ENCODE assay signal across 8 mouse cellular contexts in genomic region chr2:180952731-180953171, GRCm38 (mm10). TPM values are rescaled to one million over a fixed set of nuclear protein-coding genes. Genes with fewer than 3 reads are reported as not detected.
DNase-seq lines count a peak whose midpoint lies in the region; ATAC-seq and TF ChIP-seq lines count a peak whose summit lies in the region.

No protein-coding gene starts in this region.

- no peak for DNase-seq in kidney, adult 9 months
- DNase-seq in cerebellum, adult 9-11 months, result peak; percentile 50
- peak; percentile 56 for DNase-seq in forebrain, postnatal 0 days
- DNase-seq in mesoderm, embryonic 11.5 days (ENCODE audit: low read depth, low spot score), result peak; percentile 54
- DNase-seq in thymus, adult 2 months, result no peak
- DNase-seq in urinary bladder, adult 18-20 months (ENCODE audit: low spot score in 2 of 2), result no peak

- ATAC-seq in kidney, embryonic 14.5 days (ENCODE audit: low FRiP score, low TSS enrichment), result no peak
- peak; percentile 61 for ATAC-seq in forebrain, postnatal 0 days
- ATAC-seq in monocyte, adult 5-6 weeks (replicated peaks; ENCODE audit: insufficient number of reproducible peaks, low FRiP score, low TSS enrichment, poor library complexity, severe bottlenecking), result no peak

- peak overlapping the region; percentile 5; the same call in 1 of the 2 replicates for H3K9ac ChIP-seq in kidney, embryonic 14.5 days (ENCODE audit: low read depth, low read length)
- H3K9ac ChIP-seq in forebrain, postnatal 0 days, result 0 out of 2 replicates have a peak overlapping the region, but pooled peaks have one; percentile 82

- no peak for TF ChIP-seq POLR2A in thymus, adult 2 months (IDR thresholded peaks at IDR 0.05; ENCODE audit: control insufficient read depth, extremely low read depth, insufficient read depth, low read length, poor library complexity)

- H3K36me3 ChIP-seq in kidney, embryonic 14.5 days (ENCODE audit: control insufficient read depth, insufficient read depth, low read length), result no peaks in the 10 kb centered on the region
- no peaks in the 10 kb centered on the region for H3K36me3 ChIP-seq in forebrain, postnatal 0 days (ENCODE audit: insufficient read depth)
- H3K36me3 ChIP-seq in thymus, adult 2 months (ENCODE audit: control insufficient read depth, insufficient read depth, low read length), result no peaks in the 10 kb centered on the region

- H3K4me1 ChIP-seq in kidney, embryonic 14.5 days (ENCODE audit: control insufficient read depth, insufficient read depth, low read length), result peaks cover 13% of the 10 kb centered on the region
- H3K4me1 ChIP-seq in forebrain, postnatal 0 days (ENCODE audit: insufficient read depth), result peaks cover 17% of the 10 kb centered on the region; the same call in 1 of the 2 replicates
- no peaks in the 10 kb centered on the region for H3K4me1 ChIP-seq in thymus, adult 2 months (replicated peaks; ENCODE audit: control insufficient read depth, insufficient read depth, low read length)

- peak overlapping the region; percentile 31 for H3K27ac ChIP-seq in kidney, embryonic 14.5 days (ENCODE audit: low read depth, low read length)
- H3K27ac ChIP-seq in forebrain, postnatal 0 days (ENCODE audit: low read depth, low read length), result peak overlapping the region; percentile 83
- H3K27ac ChIP-seq in thymus, adult 2 months (ENCODE audit: control insufficient read depth, insufficient read depth, low read length), result no peak overlapping the region

- TF ChIP-seq CTCF in forebrain, postnatal 0 days (IDR thresholded peaks at IDR 0.05; ENCODE audit: low read depth), result no peak
- TF ChIP-seq CTCF in thymus, adult 2 months (IDR thresholded peaks at IDR 0.05; ENCODE audit: borderline replicate concordance, control insufficient read depth, extremely low read depth, insufficient read depth, low read length, poor library complexity), result no peak

- H3K4me2 ChIP-seq in kidney, embryonic 14.5 days (replicated peaks; ENCODE audit: low read depth, low read length), result peak overlapping the region; percentile 92
- peak overlapping the region; percentile 73 for H3K4me2 ChIP-seq in forebrain, postnatal 0 days (ENCODE audit: low read depth)

- H3K4me3 ChIP-seq in kidney, embryonic 14.5 days (ENCODE audit: low read length), result peak overlapping the region; percentile 0; the same call in 1 of the 2 replicates
- 0 out of 2 replicates have a peak overlapping the region, but pooled peaks have one; percentile 67 for H3K4me3 ChIP-seq in forebrain, postnatal 0 days (ENCODE audit: low read depth, low read length)
- no peak overlapping the region for H3K4me3 ChIP-seq in thymus, adult 2 months (ENCODE audit: control insufficient read depth, insufficient read depth, low read length)

- WGBS in kidney, embryonic 14.5 days, result 14% methylated on average over 9 of the region's 9 CpGs
- WGBS in forebrain, postnatal 0 days, result under 1% methylated on average over 9 of the region's 9 CpGs
- WGBS in thymus, adult 2 months, result 54% methylated on average over 9 of the region's 9 CpGs

- no peaks in the 10 kb centered on the region for H3K9me3 ChIP-seq in kidney, embryonic 14.5 days (ENCODE audit: control insufficient read depth, low read length)
- no peaks in the 10 kb centered on the region for H3K9me3 ChIP-seq in forebrain, postnatal 0 days (ENCODE audit: low read length)

- no peaks in the 10 kb centered on the region for H3K27me3 ChIP-seq in kidney, embryonic 14.5 days (ENCODE audit: control insufficient read depth, insufficient read depth, low read length)
- no peaks in the 10 kb centered on the region; the same call in 1 of the 2 replicates for H3K27me3 ChIP-seq in forebrain, postnatal 0 days (ENCODE audit: insufficient read depth, low read length)
- peaks cover 8% of the 10 kb centered on the region for H3K27me3 ChIP-seq in thymus, adult 2 months (ENCODE audit: control insufficient read depth, insufficient read depth, low read length)

RNA-seq across cellular contexts. Expression of gene Nkain4, which starts 1.7 kb away (rescaled TPM):
- polyA plus RNA-seq in kidney, embryonic 14.5 days (2014; fragmentation: Nextera tagmentation; extraction: Ambion mirVana), result 39.0 and 44.1 TPM in 2 replicates
- 35.9 and 43.7 TPM in 2 replicates for total RNA-seq in forebrain, postnatal 0 days (2014; rRNA removed)
- 80.9 and 87.5 TPM in 2 replicates for polyA plus RNA-seq in forebrain, postnatal 0 days (2015; fragmentation: Nextera tagmentation; extraction: Ambion mirVana)
- polyA plus RNA-seq in thymus, adult 2 months (2012; rRNA removed), result 12.5 and 24.6 TPM in 2 replicates
- not detected in 3 replicates for total RNA-seq in monocyte, adult 5-6 weeks (2017)

RNA-seq across cellular contexts. Expression of gene Arfgap1, which starts 14.3 kb away (rescaled TPM):
- polyA plus RNA-seq in kidney, embryonic 14.5 days (2014; fragmentation: Nextera tagmentation; extraction: Ambion mirVana), result 55.1 and 71.3 TPM in 2 replicates
- total RNA-seq in forebrain, postnatal 0 days (2014; rRNA removed), result 111 and 124 TPM in 2 replicates
- 93.4 and 110 TPM in 2 replicates for polyA plus RNA-seq in forebrain, postnatal 0 days (2015; fragmentation: Nextera tagmentation; extraction: Ambion mirVana)
- 65.5 and 68.4 TPM in 2 replicates for polyA plus RNA-seq in thymus, adult 2 months (2012; rRNA removed)
- total RNA-seq in monocyte, adult 5-6 weeks (2017), result 57.8 to 60.2 TPM (median 58.8 TPM) in 3 replicates

RNA-seq across cellular contexts. Expression of gene Birc7, which starts 23.9 kb away (rescaled TPM):
- not detected in 2 replicates for polyA plus RNA-seq in kidney, embryonic 14.5 days (2014; fragmentation: Nextera tagmentation; extraction: Ambion mirVana)
- total RNA-seq in forebrain, postnatal 0 days (2014; rRNA removed), result 0.38 TPM in 1 of 2 replicates, not detected in the other
- polyA plus RNA-seq in forebrain, postnatal 0 days (2015; fragmentation: Nextera tagmentation; extraction: Ambion mirVana), result 0.13 and 0.24 TPM in 2 replicates
- 0.08 and 0.19 TPM in 2 replicates for polyA plus RNA-seq in thymus, adult 2 months (2012; rRNA removed)
- total RNA-seq in monocyte, adult 5-6 weeks (2017), result not detected in 3 replicates

RNA-seq across cellular contexts. Expression of gene Ythdf1, which starts 32.0 kb away (rescaled TPM):
- 48.7 and 75.4 TPM in 2 replicates for polyA plus RNA-seq in kidney, embryonic 14.5 days (2014; fragmentation: Nextera tagmentation; extraction: Ambion mirVana)
- total RNA-seq in forebrain, postnatal 0 days (2014; rRNA removed), result 26.0 and 31.2 TPM in 2 replicates
- 49.9 and 51.7 TPM in 2 replicates for polyA plus RNA-seq in forebrain, postnatal 0 days (2015; fragmentation: Nextera tagmentation; extraction: Ambion mirVana)
- polyA plus RNA-seq in thymus, adult 2 months (2012; rRNA removed), result 76.7 and 78.3 TPM in 2 replicates
- 26.0 to 48.0 TPM (median 33.6 TPM) in 3 replicates for total RNA-seq in monocyte, adult 5-6 weeks (2017)

RNA-seq across cellular contexts. Expression of gene Col20a1, which starts 33.6 kb away (rescaled TPM):
- 0.21 and 0.50 TPM in 2 replicates for polyA plus RNA-seq in kidney, embryonic 14.5 days (2014; fragmentation: Nextera tagmentation; extraction: Ambion mirVana)
- total RNA-seq in forebrain, postnatal 0 days (2014; rRNA removed), result 0.23 and 0.29 TPM in 2 replicates
- 0.09 and 0.17 TPM in 2 replicates for polyA plus RNA-seq in forebrain, postnatal 0 days (2015; fragmentation: Nextera tagmentation; extraction: Ambion mirVana)
- polyA plus RNA-seq in thymus, adult 2 months (2012; rRNA removed), result 2.5 and 3.3 TPM in 2 replicates
- 0.68 to 1.5 TPM (median 1.1 TPM) in 3 replicates for total RNA-seq in monocyte, adult 5-6 weeks (2017)

Comparison
In these comparisons a context has a peak if more than half of its experiments do, and no peak if none do; other contexts are left out.
1. DNase-seq: peak in cerebellum, adult 9-11 months (single experiment), forebrain, postnatal 0 days (single experiment) and mesoderm, embryonic 11.5 days (single experiment); none in kidney, adult 9 months (single experiment), thymus, adult 2 months (single experiment) and urinary bladder, adult 18-20 months (0 of 2).